Mouse (Mus musculus) left cerebral cortex, postnatal 25 days (tissue): ENCODE measurements at regions not wholly inside any gene's neighbourhood (a gene's known extent, or its start where the extent isn't known, plus 50 kb on each side); places are given as distances from the start of the nearest gene placed in this dataset.

Experiments used
- DNase-seq, 2 experiments: peaks; one replicate each; pipeline ENCODE4 v3.0.0; 2022; ENCODE audit warnings: low spot score in 2 of 2, mixed read lengths in 1 of 2
- intact Hi-C: fragments of 180-260 bp; cut with DNase I; formaldehyde crosslinking; loops from one replicate; pipeline ENCODE4 v1.15.1; 2025

DNA sequence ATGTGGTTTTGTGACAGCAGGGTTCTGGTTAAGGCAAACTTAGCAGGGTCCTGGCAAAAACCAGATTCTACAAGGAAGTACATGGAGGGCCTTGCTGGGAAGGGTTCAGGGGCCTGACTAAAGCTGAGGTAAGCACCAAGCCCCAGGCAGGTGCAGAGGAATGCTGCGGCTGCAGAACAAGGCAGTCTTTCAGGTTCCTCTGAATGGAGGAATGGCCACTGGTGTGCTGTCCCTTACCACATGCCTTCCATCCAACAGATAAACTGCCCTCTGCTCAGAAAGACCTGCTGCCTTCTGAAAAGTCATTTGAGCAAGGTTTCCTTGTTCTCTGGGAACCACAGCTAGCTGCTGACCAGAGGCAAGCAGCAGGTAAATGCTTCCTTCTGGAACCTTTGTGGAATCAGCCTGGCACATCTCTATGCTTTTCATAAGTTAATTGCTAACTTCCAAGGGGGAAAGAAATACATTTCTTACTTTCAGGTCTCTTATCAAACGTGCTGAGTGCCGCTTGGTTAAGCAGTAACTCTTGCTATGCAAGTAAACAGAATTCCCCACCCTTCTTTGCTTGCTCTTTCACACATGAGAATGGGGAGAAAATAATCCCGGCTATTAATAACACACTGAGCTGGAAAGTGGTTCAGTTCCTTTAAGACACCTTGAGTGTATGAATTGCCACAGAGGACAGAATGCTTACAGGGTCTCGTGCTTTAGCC, 105.5 kb downstream of the Fgf9 start:
- DNase-seq, result no peak
- intact Hi-C loops, result no loop called here

GRCm38 (mm10) chr14:58174512-58174911, 104.2 kb downstream of the Fgf9 start:
- intact Hi-C loops, result no loop called here
- no peak for DNase-seq

- intact Hi-C loops, result no loop called here
- DNase-seq, result no peak
These were observed 98.6 kb downstream of the Fgf9 start for GRCm38 (mm10) chr14:58168920-58169319.
